Mouse (Mus musculus) lung, postnatal 0 days (tissue): ENCODE measurements at regions not wholly inside any gene's neighbourhood (a gene's known extent, or its start where the extent isn't known, plus 50 kb on each side); places are given as distances from the start of the nearest gene placed in this dataset.

ENCODE experiments used
- ATAC-seq: fragments of 200-750 bp; cut with Nextera tagmentation; 2 replicates; pipeline ENCODE4 v1.8.0; 2017; ENCODE audit warnings: moderate library complexity
- DNase-seq: peaks from one replicate; pipeline ENCODE4 v3.0.0-alpha.2; 2016; ENCODE audit warnings: low spot score
- H3K27ac ChIP-seq: fragments of 300-500 bp; sonication (generic); 2 replicates; pipeline ENCODE4 v1.5.1; 2014; ENCODE audit warnings: antibody characterized with exemption, mild to moderate bottlenecking, low read length, mixed read lengths
- H3K27me3 ChIP-seq: fragments of 300-500 bp; sonication (generic); replicated peaks from 2 replicates; pipeline ENCODE4 v1.6.1; 2014; ENCODE audit warnings: low read length, mixed read lengths; ENCODE audit not compliant: insufficient read depth
- H3K36me3 ChIP-seq: fragments of 300-500 bp; sonication (generic); 2 replicates; pipeline ENCODE4 v1.6.1; 2014; ENCODE audit warnings: low read length, mixed read lengths; ENCODE audit not compliant: insufficient read depth
- H3K4me1 ChIP-seq: fragments of 300-500 bp; sonication (generic); 2 replicates; pipeline ENCODE4 v1.6.1; 2014; ENCODE audit warnings: antibody characterized with exemption, low read depth, low read length, mixed read lengths; ENCODE audit not compliant: insufficient read depth
- H3K4me2 ChIP-seq: fragments of 300-500 bp; sonication (generic); replicated peaks from 2 replicates; pipeline ENCODE4 v1.6.1; 2014; ENCODE audit warnings: low read depth, mild to moderate bottlenecking, low read length, moderate library complexity, mixed read lengths
- H3K4me3 ChIP-seq: fragments of 300-500 bp; sonication (generic); 2 replicates; pipeline ENCODE4 v1.5.1; 2014; ENCODE audit warnings: low read depth, low read length
- H3K9ac ChIP-seq: fragments of 300-500 bp; sonication (generic); replicated peaks from 2 replicates; pipeline ENCODE4 v1.6.1; 2014; ENCODE audit warnings: low read depth, mild to moderate bottlenecking
- H3K9me3 ChIP-seq: fragments of 300-500 bp; sonication (generic); 2 replicates; pipeline ENCODE4 v1.6.1; 2016; ENCODE audit warnings: low read length, mixed read lengths
- CTCF ChIP-seq: IDR thresholded peaks from 2 replicates; pipeline ENCODE4 v1.5.1; 2016; ENCODE audit warnings: antibody characterized with exemption, mild to moderate bottlenecking
- EP300 ChIP-seq: IDR thresholded peaks from 2 replicates; pipeline ENCODE4 v1.6.1; 2016; ENCODE audit warnings: antibody characterized with exemption, mild to moderate bottlenecking, control low read depth
- WGBS: fragments of 180-500 bp; shearing (Covaris S2); extraction: QIAGEN DNeasy Blood & Tissue Kit; methylation state at CpG from one replicate; pipeline ENCODE4 v1.1.7; 2014; 5-methylcytosine and 5-hydroxymethylcytosine counted together

DNA sequence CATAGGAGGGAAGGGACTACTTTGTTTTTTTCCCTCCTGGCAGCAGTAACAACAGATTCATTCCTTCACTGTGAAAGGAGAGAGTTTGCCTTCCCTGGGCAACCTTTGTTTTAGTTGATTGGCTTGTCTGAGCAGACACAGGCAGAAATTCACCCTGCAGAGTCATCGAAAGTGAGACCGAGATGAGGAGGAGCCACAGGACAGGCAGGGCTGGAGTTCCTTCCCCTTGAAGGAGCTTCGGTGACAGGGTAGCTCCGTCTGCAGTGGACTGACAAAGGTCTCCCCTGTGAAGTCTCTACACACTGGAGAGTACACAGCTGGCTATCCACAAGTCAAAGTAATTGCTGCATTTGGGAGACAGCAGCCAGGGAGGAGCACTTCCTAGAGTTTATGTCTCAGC is 261.9 kb upstream of the Arglu1 start:
- DNase-seq (no peak), ATAC-seq (no peak; the same call in 1 of the 2 replicates)
- 30% methylated on average over 4 of the region's 4 CpGs for WGBS
- Histone ChIP-seq H3K4me3 (no peak overlapping the region), H3K27ac (no peak overlapping the region), H3K9ac (no peak overlapping the region), H3K9me3 (no peaks in the 10 kb centered on the region), H3K27me3 (no peaks in the 10 kb centered on the region), H3K4me1 (no peaks in the 10 kb centered on the region), H3K4me2 (no peak overlapping the region), H3K36me3 (no peaks in the 10 kb centered on the region)
- no peak for TF ChIP-seq CTCF
- TF ChIP-seq EP300, result no peak

GRCm38 (mm10) chr8:8951186-8951585 is 260.9 kb upstream of the Arglu1 start:
- Histone ChIP-seq H3K36me3 (no peaks in the 10 kb centered on the region), H3K27me3 (no peaks in the 10 kb centered on the region), H3K9ac (no peak overlapping the region), H3K4me2 (no peak overlapping the region), H3K4me3 (no peak overlapping the region), H3K4me1 (no peaks in the 10 kb centered on the region), H3K9me3 (no peaks in the 10 kb centered on the region), H3K27ac (no peak overlapping the region)
- ATAC-seq (no peak), DNase-seq (peak; percentile 13)
- 6% methylated on average over 9 of the region's 9 CpGs for WGBS
- TF ChIP-seq CTCF (no peak), EP300 (no peak)

- Histone ChIP-seq H3K36me3 (no peaks in the 10 kb centered on the region), H3K27ac (no peak overlapping the region), H3K9ac (no peak overlapping the region), H3K27me3 (no peaks in the 10 kb centered on the region), H3K4me3 (no peak overlapping the region), H3K9me3 (no peaks in the 10 kb centered on the region), H3K4me2 (no peak overlapping the region), H3K4me1 (no peaks in the 10 kb centered on the region)
- no peak for TF ChIP-seq EP300
- no peak for TF ChIP-seq CTCF
- ATAC-seq, result no peak
- WGBS, result 40% methylated on average over 7 of the region's 7 CpGs
- DNase-seq, result no peak
Observed at GRCm38 (mm10) chr8:8947516-8948161, 257.3 kb upstream of the Arglu1 start.

DNA sequence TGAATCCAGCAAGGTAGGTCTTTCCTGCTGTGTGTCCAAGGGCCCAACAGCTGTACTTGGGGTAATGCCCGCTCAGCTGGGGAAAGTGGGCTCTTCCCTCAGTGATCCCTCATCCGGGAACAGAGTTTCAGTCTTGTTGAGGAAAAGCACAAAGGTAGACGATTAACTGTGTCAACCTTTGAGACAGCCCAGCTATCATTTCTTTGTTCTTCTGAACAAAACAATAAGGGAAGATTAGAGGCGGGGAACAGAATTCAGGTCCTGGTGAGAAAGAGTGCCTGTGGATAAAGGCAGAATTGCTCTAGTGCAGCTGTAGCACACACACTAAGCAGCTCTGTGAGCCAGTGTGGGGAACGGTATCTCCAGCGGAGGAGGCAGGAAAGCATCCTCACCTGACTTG is 252.7 kb upstream of the Arglu1 start:
- no peak overlapping the region for H3K9ac ChIP-seq
- no peak overlapping the region for H3K4me2 ChIP-seq
- H3K9me3 ChIP-seq, result no peaks in the 10 kb centered on the region
- no peaks in the 10 kb centered on the region for H3K4me1 ChIP-seq
- no peak overlapping the region for H3K4me3 ChIP-seq
- TF ChIP-seq CTCF (no peak), EP300 (no peak)
- 85% methylated on average over 6 of the region's 6 CpGs for WGBS
- ATAC-seq, result no peak
- no peaks in the 10 kb centered on the region for H3K27me3 ChIP-seq
- H3K27ac ChIP-seq, result no peak overlapping the region
- H3K36me3 ChIP-seq, result no peaks in the 10 kb centered on the region
- DNase-seq, result no peak

DNA sequence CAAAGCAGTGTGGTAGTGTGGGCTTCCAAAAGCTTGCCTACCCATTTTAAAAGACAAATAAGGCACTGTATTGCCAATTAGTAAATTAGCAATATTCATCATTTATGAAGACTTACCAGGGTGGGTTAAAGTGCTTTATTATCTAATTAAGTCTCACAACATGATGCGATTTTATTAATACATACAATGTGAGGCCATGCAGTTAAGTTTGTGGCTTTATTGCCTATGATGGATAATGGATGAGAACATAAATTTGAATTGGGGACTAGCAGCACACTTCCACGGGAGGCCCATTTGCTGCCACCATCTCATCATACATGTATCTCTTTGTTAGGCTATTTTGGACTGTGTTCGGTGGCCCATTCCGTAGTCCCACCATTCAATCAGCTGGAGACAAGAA is 250.6 kb upstream of the Arglu1 start:
- 93% methylated on average over 4 of the region's 4 CpGs for WGBS
- no peaks in the 10 kb centered on the region for H3K36me3 ChIP-seq
- TF ChIP-seq EP300 (no peak), CTCF (no peak)

GRCm38 (mm10) chr8:8938536-8938935 is 248.2 kb upstream of the Arglu1 start:
- Histone ChIP-seq H3K27me3 (no peaks in the 10 kb centered on the region), H3K9me3 (no peaks in the 10 kb centered on the region), H3K9ac (no peak overlapping the region), H3K4me1 (no peaks in the 10 kb centered on the region), H3K4me2 (no peak overlapping the region), H3K4me3 (no peak overlapping the region), H3K36me3 (no peaks in the 10 kb centered on the region), H3K27ac (no peak overlapping the region)
- 85% methylated on average over 7 of the region's 7 CpGs for WGBS
- DNase-seq (no peak), ATAC-seq (no peak)
- TF ChIP-seq EP300, result no peak
- TF ChIP-seq CTCF, result no peak

More for the DNA sequence above, 250.6 kb upstream of the Arglu1 start:
- Histone ChIP-seq H3K9me3 (no peaks in the 10 kb centered on the region), H3K4me3 (no peak overlapping the region), H3K4me2 (no peak overlapping the region), H3K9ac (no peak overlapping the region), H3K4me1 (no peaks in the 10 kb centered on the region), H3K27me3 (no peaks in the 10 kb centered on the region), H3K27ac (no peak overlapping the region)
- ATAC-seq (no peak), DNase-seq (no peak)

GRCm38 (mm10) chr8:8932466-8932865 is 242.1 kb upstream of the Arglu1 start:
- WGBS, result 73% methylated on average over 3 of the region's 3 CpGs
- H3K36me3 ChIP-seq, result no peaks in the 10 kb centered on the region
- no peaks in the 10 kb centered on the region for H3K27me3 ChIP-seq
- H3K4me2 ChIP-seq, result no peak overlapping the region
- H3K4me1 ChIP-seq, result no peaks in the 10 kb centered on the region
- H3K4me3 ChIP-seq, result no peak overlapping the region
- H3K9ac ChIP-seq, result no peak overlapping the region
- no peak overlapping the region for H3K27ac ChIP-seq
- TF ChIP-seq CTCF (no peak), EP300 (no peak)
- DNase-seq (no peak), ATAC-seq (no peak)
- H3K9me3 ChIP-seq, result no peaks in the 10 kb centered on the region
